Mouse (Mus musculus) liver, postnatal 0 days (tissue): ENCODE measurements around the gene Hivep2. TPM values are rescaled to one million over a fixed set of nuclear protein-coding genes. Genes with fewer than 3 reads are reported as not detected.

Experiments
- ATAC-seq: fragments of 200-750 bp; cut with Nextera tagmentation; 2 replicates; pipeline ENCODE4 v1.8.0; 2017; ENCODE audit warnings: mild to moderate bottlenecking, moderate library complexity
- DNase-seq: peaks from one replicate; pipeline ENCODE4 v3.0.0-alpha.2; 2016
- H3K27ac ChIP-seq: fragments of 300-500 bp; sonication (generic); 2 replicates; pipeline ENCODE4 v1.5.1; 2014; ENCODE audit warnings: antibody characterized with exemption, moderate library complexity, mild to moderate bottlenecking, low read depth
- H3K27me3 ChIP-seq: fragments of 300-500 bp; sonication (generic); 2 replicates; pipeline ENCODE4 v1.6.1; 2014; ENCODE audit warnings: low read length, control low read depth, mixed read lengths; ENCODE audit not compliant: insufficient read depth
- H3K36me3 ChIP-seq: fragments of 300-500 bp; sonication (generic); replicated peaks from 2 replicates; pipeline ENCODE4 v1.6.1; 2014; ENCODE audit warnings: mild to moderate bottlenecking, control low read depth, low read length, moderate library complexity, mixed read lengths; ENCODE audit not compliant: insufficient read depth
- H3K4me1 ChIP-seq: fragments of 300-500 bp; sonication (generic); 2 replicates; pipeline ENCODE4 v1.6.1; 2014; ENCODE audit warnings: antibody characterized with exemption, mild to moderate bottlenecking, control low read depth; ENCODE audit not compliant: insufficient read depth
- H3K4me2 ChIP-seq: fragments of 300-500 bp; sonication (generic); 2 replicates; pipeline ENCODE4 v1.6.1; 2014; ENCODE audit warnings: low read depth, mild to moderate bottlenecking, low read length, moderate library complexity, mixed read lengths
- H3K4me3 ChIP-seq: fragments of 300-500 bp; sonication (generic); 2 replicates; pipeline ENCODE4 v1.5.1; 2014; ENCODE audit warnings: low read depth, low read length
- H3K9ac ChIP-seq: fragments of 300-500 bp; sonication (generic); replicated peaks from 2 replicates; pipeline ENCODE4 v1.6.1; 2014; ENCODE audit warnings: mild to moderate bottlenecking, moderate library complexity
- H3K9me3 ChIP-seq: fragments of 300-500 bp; sonication (generic); 2 replicates; pipeline ENCODE4 v1.6.1; 2016; ENCODE audit warnings: mild to moderate bottlenecking, control low read depth, low read length, mixed read lengths
- CTCF ChIP-seq: sonication (generic); IDR thresholded peaks from 2 replicates; pipeline ENCODE4 v1.5.1; 2016; ENCODE audit warnings: antibody characterized with exemption, low read depth
- EP300 ChIP-seq: IDR thresholded peaks from 2 replicates; pipeline ENCODE4 v1.6.1; 2016; ENCODE audit warnings: antibody characterized with exemption, low read depth, mild to moderate bottlenecking
- WGBS: fragments of 180-500 bp; shearing (Covaris S2); extraction: QIAGEN DNeasy Blood & Tissue Kit; methylation state at CpG from one replicate; pipeline ENCODE4 v1.1.7; 2014; ENCODE audit not compliant: insufficient replicate concordance; 5-methylcytosine and 5-hydroxymethylcytosine counted together
- polyA plus RNA-seq: library from polyadenylated mRNA; unstranded; fragments of >200 nt; fragmentation: Nextera tagmentation; extraction: Ambion mirVana; gene quantifications from 2 replicates; pipeline ENCODE4 v1.2.1, GENCODE M21; 2015

Gene Hivep2
- polyA plus RNA-seq, 1 experiment from 2014 or later = 0.82 TPM

- H3K4me3 ChIP-seq = no peak overlapping the region
- no peaks in the 10 kb centered on the region for H3K9me3 ChIP-seq
- peaks cover 14% of the 10 kb centered on the region for H3K4me1 ChIP-seq
- no peak overlapping the region for H3K27ac ChIP-seq
- TF ChIP-seq CTCF (no peak), EP300 (no peak)
- WGBS = 84% methylated on average over 11 of the region's 11 CpGs
- no peak for DNase-seq
- no peak overlapping the region for H3K9ac ChIP-seq
- no peak for ATAC-seq
- no peak overlapping the region for H3K4me2 ChIP-seq
- no peaks in the 10 kb centered on the region for H3K36me3 ChIP-seq
- no peaks in the 10 kb centered on the region for H3K27me3 ChIP-seq
Observed at GRCm38 (mm10) chr10:14057841-14058605, 92.1 kb downstream of the Hivep2 start.

DNA sequence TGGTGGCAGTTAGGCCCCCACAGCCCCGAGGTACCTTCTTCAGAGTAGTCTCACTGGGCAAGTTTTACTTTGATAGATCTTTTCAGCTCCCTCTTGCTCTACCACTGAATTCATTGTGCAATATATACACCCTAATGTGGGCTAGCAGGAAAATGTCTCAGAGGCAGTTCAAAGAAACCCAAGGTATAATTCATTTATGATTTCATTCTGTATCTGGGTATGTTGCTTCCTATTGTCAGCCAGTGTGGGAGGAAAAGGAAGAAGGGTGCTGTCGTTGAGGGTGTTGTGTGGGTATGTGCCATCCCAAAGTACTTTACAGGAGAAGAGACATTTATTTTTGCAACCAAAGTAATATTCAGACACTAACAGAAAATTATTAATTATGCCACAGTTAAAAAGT is 92.9 kb downstream of the Hivep2 start:
- DNase-seq = no peak
- ATAC-seq = no peak
- Histone ChIP-seq H3K27me3 (no peaks in the 10 kb centered on the region), H3K4me2 (no peak overlapping the region), H3K4me3 (no peak overlapping the region), H3K4me1 (peaks cover 14% of the 10 kb centered on the region), H3K9ac (no peak overlapping the region), H3K36me3 (no peaks in the 10 kb centered on the region), H3K9me3 (no peaks in the 10 kb centered on the region), H3K27ac (no peak overlapping the region)
- WGBS = 43% methylated on average over 2 of the region's 2 CpGs
- TF ChIP-seq EP300 (no peak), CTCF (no peak)

DNA sequence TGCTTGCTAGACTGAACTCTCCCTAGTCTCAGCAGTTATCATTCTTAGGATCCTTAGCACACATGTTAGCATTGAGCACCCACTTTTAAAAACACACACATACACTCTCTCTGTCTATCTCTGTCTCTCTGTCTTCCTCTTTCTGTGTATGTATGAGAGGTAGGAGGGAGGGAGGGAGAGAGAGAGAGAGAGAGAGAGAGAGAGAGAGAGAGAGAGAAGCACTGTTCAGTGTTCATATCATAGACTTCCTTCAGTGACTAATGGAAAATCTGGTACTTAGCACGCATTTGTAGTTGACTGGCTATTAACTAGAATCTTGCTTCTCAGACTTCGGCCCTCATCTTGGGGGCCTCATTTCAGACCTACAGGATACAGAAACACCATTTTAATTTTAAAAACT is 93.7 kb downstream of the Hivep2 start:
- TF ChIP-seq CTCF (no peak), EP300 (no peak)
- no peak overlapping the region for H3K4me2 ChIP-seq
- no peak overlapping the region for H3K4me3 ChIP-seq
- no peaks in the 10 kb centered on the region for H3K9me3 ChIP-seq
- no peak overlapping the region for H3K9ac ChIP-seq
- ATAC-seq (no peak), DNase-seq (no peak)
- H3K27ac ChIP-seq = no peak overlapping the region
- H3K27me3 ChIP-seq = no peaks in the 10 kb centered on the region
- peaks cover 12% of the 10 kb centered on the region for H3K4me1 ChIP-seq
- no peaks in the 10 kb centered on the region for H3K36me3 ChIP-seq
- 79% methylated on average over 2 of the region's 2 CpGs for WGBS

- 79% methylated on average over 2 of the region's 2 CpGs for WGBS
- DNase-seq = no peak
Observed at GRCm38 (mm10) chr10:14060302-14060701, 94.4 kb downstream of the Hivep2 start.

GRCm38 (mm10) chr10:14063226-14063625 is 97.4 kb downstream of the Hivep2 start:
- ATAC-seq (no peak), DNase-seq (no peak)
- H3K27ac ChIP-seq = no peak overlapping the region
- H3K9me3 ChIP-seq = no peaks in the 10 kb centered on the region
- H3K4me3 ChIP-seq = no peak overlapping the region
- no peak overlapping the region for H3K4me2 ChIP-seq
- no peaks in the 10 kb centered on the region for H3K27me3 ChIP-seq
- no peaks in the 10 kb centered on the region for H3K4me1 ChIP-seq
- H3K36me3 ChIP-seq = no peaks in the 10 kb centered on the region
- no peak overlapping the region for H3K9ac ChIP-seq
- TF ChIP-seq EP300 = no peak
- no peak for TF ChIP-seq CTCF
- 79% methylated on average over 4 of the region's 4 CpGs for WGBS

More at GRCm38 (mm10) chr10:14060302-14060701, 94.4 kb downstream of the Hivep2 start:
- ATAC-seq = no peak
- Histone ChIP-seq H3K36me3 (no peaks in the 10 kb centered on the region), H3K27ac (no peak overlapping the region), H3K4me3 (no peak overlapping the region), H3K4me2 (no peak overlapping the region), H3K4me1 (peaks cover 11% of the 10 kb centered on the region), H3K9ac (no peak overlapping the region), H3K9me3 (no peaks in the 10 kb centered on the region), H3K27me3 (no peaks in the 10 kb centered on the region)
- TF ChIP-seq EP300 (no peak), CTCF (no peak)

DNA sequence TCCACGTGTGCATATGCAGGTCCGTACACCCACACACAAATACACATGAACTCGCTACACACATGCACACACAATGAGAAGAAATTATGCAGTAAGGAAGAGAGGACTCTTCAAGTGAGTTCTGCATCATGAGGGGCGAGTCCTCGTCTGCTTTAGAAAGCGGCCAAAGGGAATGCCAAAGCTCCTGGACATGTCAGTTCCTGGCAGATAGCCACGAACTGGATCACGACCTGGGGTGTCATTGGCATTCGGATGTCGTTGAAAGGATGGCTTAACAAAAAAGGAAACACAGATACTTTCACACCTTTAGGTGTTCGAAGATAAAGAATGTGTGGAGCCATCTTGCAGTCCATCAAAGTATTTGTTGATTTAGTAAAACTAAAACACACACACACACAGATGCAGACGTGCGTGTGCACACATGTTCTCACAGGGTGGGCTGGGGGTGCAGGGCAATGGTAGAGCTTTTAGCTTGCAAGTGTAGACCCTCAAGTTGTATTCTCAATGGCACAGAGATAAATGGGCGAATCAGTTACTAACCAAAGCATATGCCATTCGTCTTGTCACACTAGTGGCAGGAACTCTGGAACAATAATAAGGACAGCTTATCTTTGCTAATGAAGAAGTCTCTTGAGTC is 99.0 kb downstream of the Hivep2 start:
- H3K27ac ChIP-seq = no peak overlapping the region
- H3K9me3 ChIP-seq = no peaks in the 10 kb centered on the region
- no peak for ATAC-seq
- H3K36me3 ChIP-seq = no peaks in the 10 kb centered on the region
- DNase-seq = no peak
- H3K4me1 ChIP-seq = no peaks in the 10 kb centered on the region
- no peaks in the 10 kb centered on the region for H3K27me3 ChIP-seq
- 72% methylated on average over 15 of the region's 15 CpGs for WGBS
- no peak overlapping the region for H3K9ac ChIP-seq
- no peak overlapping the region for H3K4me2 ChIP-seq
- no peak overlapping the region for H3K4me3 ChIP-seq
- TF ChIP-seq EP300 (no peak), CTCF (no peak)
